Mouse (Mus musculus) heart, postnatal 0 days (tissue): ENCODE data around the gene Lin52. TPM values are rescaled to one million over a fixed set of nuclear protein-coding genes. Genes with fewer than 3 reads are reported as not detected.

Source experiments
- ATAC-seq: fragments of 200-750 bp; cut with Nextera tagmentation; 2 replicates; pipeline ENCODE4 v1.8.0; 2017; ENCODE audit warnings: low read depth, moderate number of reproducible peaks, moderate library complexity; ENCODE audit not compliant: insufficient read depth
- DNase-seq: peaks from one replicate; pipeline ENCODE4 v3.0.0-alpha.2; 2016; ENCODE audit warnings: low spot score
- H3K27ac ChIP-seq: fragments of 300-500 bp; sonication (generic); 2 replicates; pipeline ENCODE4 v1.5.1; 2014; ENCODE audit warnings: low read depth, mild to moderate bottlenecking
- H3K27me3 ChIP-seq: fragments of 300-500 bp; sonication (generic); 2 replicates; pipeline ENCODE4 v1.6.1; 2014; ENCODE audit warnings: low read length, mixed read lengths; ENCODE audit not compliant: control insufficient read depth, insufficient read depth
- H3K36me3 ChIP-seq: fragments of 300-500 bp; sonication (generic); replicated peaks from 2 replicates; pipeline ENCODE4 v1.6.1; 2014; ENCODE audit warnings: low read length, mixed read lengths; ENCODE audit not compliant: control insufficient read depth, insufficient read depth
- H3K4me1 ChIP-seq: fragments of 300-500 bp; sonication (generic); 2 replicates; pipeline ENCODE4 v1.6.1; 2014; ENCODE audit warnings: antibody characterized with exemption; ENCODE audit not compliant: control insufficient read depth, insufficient read depth
- H3K4me2 ChIP-seq: fragments of 300-500 bp; sonication (generic); 2 replicates; pipeline ENCODE4 v1.6.1; 2014; ENCODE audit warnings: low read depth, mild to moderate bottlenecking, low read length, moderate library complexity
- H3K4me3 ChIP-seq: fragments of 300-500 bp; sonication (generic); 2 replicates; pipeline ENCODE4 v1.5.1; 2014; ENCODE audit warnings: low read depth, low read length
- H3K9ac ChIP-seq: fragments of 300-500 bp; sonication (generic); replicated peaks from 2 replicates; pipeline ENCODE4 v1.6.1; 2014; ENCODE audit warnings: low read depth, low read length, mixed read lengths
- H3K9me3 ChIP-seq: fragments of 300-500 bp; sonication (generic); replicated peaks from 2 replicates; pipeline ENCODE4 v1.6.1; 2016; ENCODE audit warnings: low read length; ENCODE audit not compliant: control insufficient read depth
- CTCF ChIP-seq: IDR thresholded peaks from 2 replicates; pipeline ENCODE4 v1.5.1; 2016; ENCODE audit warnings: antibody characterized with exemption, control low read depth, low read depth
- EP300 ChIP-seq: IDR thresholded peaks from 2 replicates; pipeline ENCODE4 v1.6.1; 2016; ENCODE audit warnings: antibody characterized with exemption, low read depth
- WGBS: fragments of 180-500 bp; shearing (Covaris S2); extraction: QIAGEN DNeasy Blood & Tissue Kit; methylation state at CpG from one replicate; pipeline ENCODE4 v1.1.7; 2014; 5-methylcytosine and 5-hydroxymethylcytosine counted together
- polyA plus RNA-seq: library from polyadenylated mRNA; unstranded; fragments of >200 nt; fragmentation: Nextera tagmentation; extraction: Ambion mirVana; gene quantifications from 2 replicates; pipeline ENCODE4 v1.2.1, GENCODE M21; 2015
- total RNA-seq: library from RNA; depleted of rRNA; stranded (reverse); fragments of >200 nt; gene quantifications from 2 replicates; pipeline ENCODE4 v1.2.3, GENCODE M21; 2014; ENCODE audit warnings: low replicate concordance

Gene Lin52
- total and polyA plus RNA-seq, 2 experiments from 2014 or later: 12.4 to 23.7 TPM

- WGBS: 1% methylated on average over 58 of the region's 63 CpGs
- no peak for TF ChIP-seq CTCF
- TF ChIP-seq EP300: no peak
- Histone ChIP-seq H3K4me2 (peak within 1 kb of the TSS; percentile 97), H3K27ac (peak within 1 kb of the TSS; percentile 91), H3K4me1 (no peaks in the 10 kb centered on the region), H3K4me3 (peak within 1 kb of the TSS; percentile 66), H3K9me3 (no peaks in the 10 kb centered on the region), H3K36me3 (no peaks in the 10 kb centered on the region), H3K27me3 (no peaks in the 10 kb centered on the region), H3K9ac (peak within 1 kb of the TSS; percentile 74)
- ATAC-seq (peak; percentile 97), DNase-seq (peak; percentile 80)
Measured at GRCm38 (mm10) chr12:84408819-84409507, 42.3 kb upstream of the Lin52 start, which contains the start of the genes Entpd5 and Bbof1. TSS of gene Entpd5 (minus strand) at chr12:84409029. TSS of gene Bbof1 (plus strand) at chr12:84409071.

GRCm38 (mm10) chr12:84416834-84417604 lies 34.2 kb upstream of the Lin52 start, which contains the start of gene Rnf113a2:
TSS of gene Rnf113a2 (plus strand) at chr12:84417196.
- Histone ChIP-seq H3K4me2 (peak within 1 kb of the TSS; percentile 77), H3K27ac (peak within 1 kb of the TSS; percentile 57), H3K4me3 (peak within 1 kb of the TSS; percentile 67), H3K36me3 (no peaks in the 10 kb centered on the region), H3K9me3 (no peaks in the 10 kb centered on the region), H3K9ac (peak within 1 kb of the TSS; percentile 62), H3K4me1 (peaks cover 7% of the 10 kb centered on the region; the same call in 1 of the 2 replicates), H3K27me3 (no peaks in the 10 kb centered on the region)
- DNase-seq (peak; percentile 86), ATAC-seq (peak; percentile 94)
- WGBS: 2% methylated on average over 50 of the region's 50 CpGs
- TF ChIP-seq EP300: no peak
- no peak for TF ChIP-seq CTCF

- H3K36me3 ChIP-seq: no peaks in the 10 kb centered on the region
- TF ChIP-seq EP300: no peak
- no peak for TF ChIP-seq CTCF
- ATAC-seq (no peak), DNase-seq (no peak)
- H3K27ac ChIP-seq: peak overlapping the region; percentile 57
- 39% methylated on average over 18 of the region's 18 CpGs for WGBS
- peak overlapping the region; percentile 67 for H3K4me3 ChIP-seq
- H3K9me3 ChIP-seq: no peaks in the 10 kb centered on the region
- peak overlapping the region; percentile 62 for H3K9ac ChIP-seq
- H3K4me1 ChIP-seq: peaks cover 7% of the 10 kb centered on the region; the same call in 1 of the 2 replicates
- peak overlapping the region; percentile 77 for H3K4me2 ChIP-seq
- H3K27me3 ChIP-seq: no peaks in the 10 kb centered on the region
Measured at GRCm38 (mm10) chr12:84417605-84417922, 33.7 kb upstream of the Lin52 start.

GRCm38 (mm10) chr12:84423990-84424389 lies 27.2 kb upstream of the Lin52 start:
- DNase-seq (no peak), ATAC-seq (no peak)
- TF ChIP-seq CTCF: no peak
- TF ChIP-seq EP300: no peak
- Histone ChIP-seq H3K36me3 (no peaks in the 10 kb centered on the region; the same call in 1 of the 2 replicates), H3K9me3 (no peaks in the 10 kb centered on the region), H3K4me2 (no peak overlapping the region), H3K27me3 (no peaks in the 10 kb centered on the region), H3K27ac (no peak overlapping the region), H3K9ac (no peak overlapping the region), H3K4me3 (no peak overlapping the region), H3K4me1 (no peaks in the 10 kb centered on the region)
- WGBS: 53% methylated on average over 3 of the region's 3 CpGs

GRCm38 (mm10) chr12:84429825-84430224 lies 21.4 kb upstream of the Lin52 start:
- DNase-seq (no peak), ATAC-seq (no peak)
- H3K4me2 ChIP-seq: no peak overlapping the region
- H3K4me3 ChIP-seq: no peak overlapping the region
- H3K36me3 ChIP-seq: peaks cover 32% of the 10 kb centered on the region
- no peak overlapping the region for H3K9ac ChIP-seq
- no peaks in the 10 kb centered on the region for H3K27me3 ChIP-seq
- WGBS: 84% methylated on average over 2 of the region's 2 CpGs
- H3K9me3 ChIP-seq: no peaks in the 10 kb centered on the region
- no peaks in the 10 kb centered on the region for H3K4me1 ChIP-seq
- TF ChIP-seq EP300: no peak
- no peak for TF ChIP-seq CTCF
- H3K27ac ChIP-seq: no peak overlapping the region
